Mouse (Mus musculus): ENCODE measurements around the gene Capn3. TPM values are rescaled to one million over a fixed set of nuclear protein-coding genes. Genes with fewer than 3 reads are reported as not detected.

Gene Capn3
- polyA plus RNA-seq (2014; fragmentation: Nextera tagmentation; extraction: Ambion mirVana) = 6.3 and 7.5 TPM in 2 replicates

- WGBS = 72% methylated on average over 4 of the region's 4 CpGs
- no peak for ATAC-seq (replicated peaks; ENCODE audit: low FRiP score)
Observed at GRCm38 (mm10) chr2:120455719-120456118, at the start of gene Capn3. TSS of gene Capn3 (plus strand) at chr2:120456019.

GRCm38 (mm10) chr2:120411096-120411628, 44.7 kb upstream of the Capn3 start:
- no peak for DNase-seq (ENCODE audit: low spot score)
- 63% methylated on average over 3 of the region's 3 CpGs for WGBS
- Histone ChIP-seq H3K4me3 (ENCODE audit: low read depth, low read length) (no peak overlapping the region), H3K27ac (ENCODE audit: low read depth, low read length) (no peak overlapping the region), H3K4me2 (peak overlapping the region; percentile 7; the same call in 1 of the 2 replicates), H3K36me3 (ENCODE audit: control insufficient read depth, insufficient read depth, low read length) (no peaks in the 10 kb centered on the region), H3K9ac (ENCODE audit: low read depth, low read length) (no peak overlapping the region), H3K9me3 (ENCODE audit: control insufficient read depth, low read length) (no peaks in the 10 kb centered on the region), H3K4me1 (replicated peaks; ENCODE audit: control insufficient read depth, insufficient read depth, low read length) (no peaks in the 10 kb centered on the region; the same call in 1 of the 2 replicates), H3K27me3 (replicated peaks; ENCODE audit: control insufficient read depth, insufficient read depth, low read length) (no peaks in the 10 kb centered on the region)
- peak; percentile 98 for ATAC-seq (replicated peaks; ENCODE audit: low FRiP score)

More at GRCm38 (mm10) chr2:120455719-120456118, at the start of gene Capn3:
- Histone ChIP-seq H3K4me1 (replicated peaks; ENCODE audit: control insufficient read depth, insufficient read depth, low read length) (no peaks in the 10 kb centered on the region; the same call in 1 of the 2 replicates), H3K4me3 (ENCODE audit: low read depth, low read length) (no peak within 1 kb of the TSS), H3K9ac (ENCODE audit: low read depth, low read length) (no peak within 1 kb of the TSS), H3K4me2 (no peak within 1 kb of the TSS), H3K27ac (ENCODE audit: low read depth, low read length) (no peak within 1 kb of the TSS), H3K36me3 (ENCODE audit: control insufficient read depth, insufficient read depth, low read length) (no peaks in the 10 kb centered on the region), H3K9me3 (ENCODE audit: control insufficient read depth, low read length) (no peaks in the 10 kb centered on the region), H3K27me3 (replicated peaks; ENCODE audit: control insufficient read depth, insufficient read depth, low read length) (no peaks in the 10 kb centered on the region)
- no peak for DNase-seq (ENCODE audit: low spot score)

- Histone ChIP-seq H3K27me3 (replicated peaks; ENCODE audit: control insufficient read depth, insufficient read depth, low read length) (no peaks in the 10 kb centered on the region), H3K4me2 (no peak overlapping the region)
- no peak for DNase-seq (ENCODE audit: low spot score)
Observed at GRCm38 (mm10) chr2:120414113-120414512, 41.7 kb upstream of the Capn3 start.

GRCm38 (mm10) chr2:120414738-120415414, 40.9 kb upstream of the Capn3 start:
- no peak for ATAC-seq (replicated peaks; ENCODE audit: low FRiP score)

More at GRCm38 (mm10) chr2:120414113-120414512, 41.7 kb upstream of the Capn3 start:
- Histone ChIP-seq H3K9ac (ENCODE audit: low read depth, low read length) (no peak overlapping the region), H3K36me3 (ENCODE audit: control insufficient read depth, insufficient read depth, low read length) (no peaks in the 10 kb centered on the region), H3K27ac (ENCODE audit: low read depth, low read length) (no peak overlapping the region), H3K4me1 (replicated peaks; ENCODE audit: control insufficient read depth, insufficient read depth, low read length) (no peaks in the 10 kb centered on the region), H3K9me3 (ENCODE audit: control insufficient read depth, low read length) (no peaks in the 10 kb centered on the region), H3K4me3 (ENCODE audit: low read depth, low read length) (no peak overlapping the region)
- no peak for ATAC-seq (replicated peaks; ENCODE audit: low FRiP score)

GRCm38 (mm10) chr2:120424386-120424785, 31.4 kb upstream of the Capn3 start:
- H3K9me3 ChIP-seq (ENCODE audit: control insufficient read depth, low read length) = no peaks in the 10 kb centered on the region
- no peak overlapping the region for H3K9ac ChIP-seq (ENCODE audit: low read depth, low read length)
- H3K4me2 ChIP-seq = no peak overlapping the region
- no peaks in the 10 kb centered on the region for H3K4me1 ChIP-seq (replicated peaks; ENCODE audit: control insufficient read depth, insufficient read depth, low read length)
- DNase-seq (ENCODE audit: low spot score) (no peak), ATAC-seq (replicated peaks; ENCODE audit: low FRiP score) (no peak)
- H3K27me3 ChIP-seq (replicated peaks; ENCODE audit: control insufficient read depth, insufficient read depth, low read length) = no peaks in the 10 kb centered on the region
- no peak overlapping the region for H3K27ac ChIP-seq (ENCODE audit: low read depth, low read length)
- WGBS = 82% methylated on average over 5 of the region's 5 CpGs
- no peaks in the 10 kb centered on the region for H3K36me3 ChIP-seq (ENCODE audit: control insufficient read depth, insufficient read depth, low read length)
- no peak overlapping the region for H3K4me3 ChIP-seq (ENCODE audit: low read depth, low read length)

More at GRCm38 (mm10) chr2:120414738-120415414, 40.9 kb upstream of the Capn3 start:
- H3K27ac ChIP-seq (ENCODE audit: low read depth, low read length) = no peak overlapping the region
- DNase-seq (ENCODE audit: low spot score) = no peak
- H3K27me3 ChIP-seq (replicated peaks; ENCODE audit: control insufficient read depth, insufficient read depth, low read length) = no peaks in the 10 kb centered on the region
- H3K4me1 ChIP-seq (replicated peaks; ENCODE audit: control insufficient read depth, insufficient read depth, low read length) = no peaks in the 10 kb centered on the region
- no peak overlapping the region for H3K9ac ChIP-seq (ENCODE audit: low read depth, low read length)
- WGBS = 64% methylated on average over 1 of the region's 1 CpGs
- H3K4me3 ChIP-seq (ENCODE audit: low read depth, low read length) = no peak overlapping the region
- H3K9me3 ChIP-seq (ENCODE audit: control insufficient read depth, low read length) = no peaks in the 10 kb centered on the region
- H3K36me3 ChIP-seq (ENCODE audit: control insufficient read depth, insufficient read depth, low read length) = no peaks in the 10 kb centered on the region
- no peak overlapping the region for H3K4me2 ChIP-seq

GRCm38 (mm10) chr2:120444486-120444885, 11.3 kb upstream of the Capn3 start:
- no peak for ATAC-seq (replicated peaks; ENCODE audit: low FRiP score)
- Histone ChIP-seq H3K4me2 (no peak overlapping the region), H3K9me3 (ENCODE audit: control insufficient read depth, low read length) (no peaks in the 10 kb centered on the region), H3K4me3 (ENCODE audit: low read depth, low read length) (no peak overlapping the region), H3K27ac (ENCODE audit: low read depth, low read length) (no peak overlapping the region), H3K9ac (ENCODE audit: low read depth, low read length) (no peak overlapping the region), H3K36me3 (ENCODE audit: control insufficient read depth, insufficient read depth, low read length) (no peaks in the 10 kb centered on the region), H3K27me3 (replicated peaks; ENCODE audit: control insufficient read depth, insufficient read depth, low read length) (no peaks in the 10 kb centered on the region), H3K4me1 (replicated peaks; ENCODE audit: control insufficient read depth, insufficient read depth, low read length) (peaks cover 10% of the 10 kb centered on the region)
- DNase-seq (ENCODE audit: low spot score) = no peak
- WGBS = 94% methylated on average over 1 of the region's 1 CpGs

- H3K27ac ChIP-seq (ENCODE audit: low read depth, low read length) = peak overlapping the region; percentile 48; the same call in 1 of the 2 replicates
- H3K4me1 ChIP-seq (replicated peaks; ENCODE audit: control insufficient read depth, insufficient read depth, low read length) = peaks cover 10% of the 10 kb centered on the region
- DNase-seq (ENCODE audit: low spot score) (peak; percentile 51), ATAC-seq (replicated peaks; ENCODE audit: low FRiP score) (peak; percentile 99)
- 28% methylated on average over 10 of the region's 10 CpGs for WGBS
- H3K36me3 ChIP-seq (ENCODE audit: control insufficient read depth, insufficient read depth, low read length) = no peaks in the 10 kb centered on the region
- no peaks in the 10 kb centered on the region for H3K27me3 ChIP-seq (replicated peaks; ENCODE audit: control insufficient read depth, insufficient read depth, low read length)
- H3K9ac ChIP-seq (ENCODE audit: low read depth, low read length) = no peak overlapping the region
- H3K4me2 ChIP-seq = peak overlapping the region; percentile 49; the same call in 1 of the 2 replicates
- H3K9me3 ChIP-seq (ENCODE audit: control insufficient read depth, low read length) = no peaks in the 10 kb centered on the region
- H3K4me3 ChIP-seq (ENCODE audit: low read depth, low read length) = no peak overlapping the region
Observed at GRCm38 (mm10) chr2:120446373-120446772, 9.4 kb upstream of the Capn3 start.

- H3K9ac ChIP-seq (ENCODE audit: low read depth, low read length) = no peak overlapping the region
- no peaks in the 10 kb centered on the region for H3K9me3 ChIP-seq (ENCODE audit: control insufficient read depth, low read length)
- H3K4me2 ChIP-seq = no peak overlapping the region
- no peaks in the 10 kb centered on the region for H3K36me3 ChIP-seq (ENCODE audit: control insufficient read depth, insufficient read depth, low read length)
- H3K4me3 ChIP-seq (ENCODE audit: low read depth, low read length) = no peak overlapping the region
- H3K27ac ChIP-seq (ENCODE audit: low read depth, low read length) = no peak overlapping the region
- ATAC-seq (replicated peaks; ENCODE audit: low FRiP score) = no peak
- H3K4me1 ChIP-seq (replicated peaks; ENCODE audit: control insufficient read depth, insufficient read depth, low read length) = peaks cover 10% of the 10 kb centered on the region
- DNase-seq (ENCODE audit: low spot score) = no peak
- whole genome bisulfite sequencing = 86% methylated on average over 1 of the region's 1 CpGs
- H3K27me3 ChIP-seq (replicated peaks; ENCODE audit: control insufficient read depth, insufficient read depth, low read length) = no peaks in the 10 kb centered on the region
Observed at GRCm38 (mm10) chr2:120447306-120447705, 8.5 kb upstream of the Capn3 start.

GRCm38 (mm10) chr2:120450724-120451123, 5.1 kb upstream of the Capn3 start:
- WGBS = 68% methylated on average over 6 of the region's 6 CpGs
- no peak for ATAC-seq (replicated peaks; ENCODE audit: low FRiP score)

More at GRCm38 (mm10) chr2:120450724-120451123, 5.1 kb upstream of the Capn3 start:
- H3K4me3 ChIP-seq (ENCODE audit: low read depth, low read length) = no peak overlapping the region
- H3K9me3 ChIP-seq (ENCODE audit: control insufficient read depth, low read length) = no peaks in the 10 kb centered on the region
- H3K9ac ChIP-seq (ENCODE audit: low read depth, low read length) = no peak overlapping the region
- no peak overlapping the region for H3K27ac ChIP-seq (ENCODE audit: low read depth, low read length)
- no peak overlapping the region for H3K4me2 ChIP-seq
- no peaks in the 10 kb centered on the region for H3K27me3 ChIP-seq (replicated peaks; ENCODE audit: control insufficient read depth, insufficient read depth, low read length)
- DNase-seq (ENCODE audit: low spot score) = no peak
- H3K36me3 ChIP-seq (ENCODE audit: control insufficient read depth, insufficient read depth, low read length) = no peaks in the 10 kb centered on the region
- peaks cover 10% of the 10 kb centered on the region for H3K4me1 ChIP-seq (replicated peaks; ENCODE audit: control insufficient read depth, insufficient read depth, low read length)
